Mouse (Mus musculus) liver, postnatal 0 days (tissue): Measurements from ENCODE around the gene Clec2g. TPM values are rescaled to one million over a fixed set of nuclear protein-coding genes. Genes with fewer than 3 reads are reported as not detected.

Source experiments
- ATAC-seq: fragments of 200-750 bp; cut with Nextera tagmentation; 2 replicates; pipeline ENCODE4 v1.8.0; 2017; ENCODE audit warnings: mild to moderate bottlenecking, moderate library complexity
- DNase-seq: peaks from one replicate; pipeline ENCODE4 v3.0.0-alpha.2; 2016
- H3K27ac ChIP-seq: fragments of 300-500 bp; sonication (generic); 2 replicates; pipeline ENCODE4 v1.5.1; 2014; ENCODE audit warnings: antibody characterized with exemption, moderate library complexity, mild to moderate bottlenecking, low read depth
- H3K27me3 ChIP-seq: fragments of 300-500 bp; sonication (generic); 2 replicates; pipeline ENCODE4 v1.6.1; 2014; ENCODE audit warnings: low read length, control low read depth, mixed read lengths; ENCODE audit not compliant: insufficient read depth
- H3K36me3 ChIP-seq: fragments of 300-500 bp; sonication (generic); replicated peaks from 2 replicates; pipeline ENCODE4 v1.6.1; 2014; ENCODE audit warnings: mild to moderate bottlenecking, control low read depth, low read length, moderate library complexity, mixed read lengths; ENCODE audit not compliant: insufficient read depth
- H3K4me1 ChIP-seq: fragments of 300-500 bp; sonication (generic); 2 replicates; pipeline ENCODE4 v1.6.1; 2014; ENCODE audit warnings: antibody characterized with exemption, mild to moderate bottlenecking, control low read depth; ENCODE audit not compliant: insufficient read depth
- H3K4me2 ChIP-seq: fragments of 300-500 bp; sonication (generic); 2 replicates; pipeline ENCODE4 v1.6.1; 2014; ENCODE audit warnings: low read depth, mild to moderate bottlenecking, low read length, moderate library complexity, mixed read lengths
- H3K4me3 ChIP-seq: fragments of 300-500 bp; sonication (generic); 2 replicates; pipeline ENCODE4 v1.5.1; 2014; ENCODE audit warnings: low read depth, low read length
- H3K9ac ChIP-seq: fragments of 300-500 bp; sonication (generic); replicated peaks from 2 replicates; pipeline ENCODE4 v1.6.1; 2014; ENCODE audit warnings: mild to moderate bottlenecking, moderate library complexity
- H3K9me3 ChIP-seq: fragments of 300-500 bp; sonication (generic); 2 replicates; pipeline ENCODE4 v1.6.1; 2016; ENCODE audit warnings: mild to moderate bottlenecking, control low read depth, low read length, mixed read lengths
- CTCF ChIP-seq: sonication (generic); IDR thresholded peaks from 2 replicates; pipeline ENCODE4 v1.5.1; 2016; ENCODE audit warnings: antibody characterized with exemption, low read depth
- EP300 ChIP-seq: IDR thresholded peaks from 2 replicates; pipeline ENCODE4 v1.6.1; 2016; ENCODE audit warnings: antibody characterized with exemption, low read depth, mild to moderate bottlenecking
- WGBS: fragments of 180-500 bp; shearing (Covaris S2); extraction: QIAGEN DNeasy Blood & Tissue Kit; methylation state at CpG from one replicate; pipeline ENCODE4 v1.1.7; 2014; ENCODE audit not compliant: insufficient replicate concordance; 5-methylcytosine and 5-hydroxymethylcytosine counted together
- polyA plus RNA-seq: library from polyadenylated mRNA; unstranded; fragments of >200 nt; fragmentation: Nextera tagmentation; extraction: Ambion mirVana; gene quantifications from 2 replicates; pipeline ENCODE4 v1.2.1, GENCODE M21; 2015

Gene Clec2g
- polyA plus RNA-seq, 1 experiment from 2014 or later, result not detected

DNA sequence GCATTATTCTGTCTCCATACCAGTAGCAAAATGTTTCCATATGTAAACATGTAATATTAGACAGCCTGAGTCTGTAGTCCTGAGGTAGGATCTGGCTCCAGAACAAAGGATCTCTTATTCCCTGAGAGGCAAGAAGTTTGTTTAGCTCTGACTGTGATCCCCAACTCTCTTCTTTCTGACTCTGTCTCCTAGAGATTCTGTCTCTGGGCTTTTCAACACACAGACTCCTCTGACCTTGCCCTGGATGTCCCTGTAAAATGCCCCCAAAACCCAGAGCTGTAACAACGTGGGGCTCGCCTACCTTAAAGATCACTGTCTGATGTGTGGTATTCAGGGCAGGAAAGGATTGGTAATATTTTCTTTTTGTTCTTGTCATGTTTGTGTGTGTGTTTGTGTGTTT, 58.2 kb downstream of the Clec2g start:
- H3K4me3 ChIP-seq, result no peak overlapping the region
- no peak for ATAC-seq
- H3K36me3 ChIP-seq, result no peaks in the 10 kb centered on the region
- 71% methylated on average over 2 of the region's 2 CpGs for WGBS
- H3K4me1 ChIP-seq, result peaks cover 13% of the 10 kb centered on the region
- H3K27ac ChIP-seq, result no peak overlapping the region
- H3K27me3 ChIP-seq, result no peaks in the 10 kb centered on the region
- no peak for DNase-seq
- TF ChIP-seq EP300 (no peak), CTCF (no peak)
- no peaks in the 10 kb centered on the region for H3K9me3 ChIP-seq
- no peak overlapping the region for H3K4me2 ChIP-seq
- no peak overlapping the region for H3K9ac ChIP-seq

DNA sequence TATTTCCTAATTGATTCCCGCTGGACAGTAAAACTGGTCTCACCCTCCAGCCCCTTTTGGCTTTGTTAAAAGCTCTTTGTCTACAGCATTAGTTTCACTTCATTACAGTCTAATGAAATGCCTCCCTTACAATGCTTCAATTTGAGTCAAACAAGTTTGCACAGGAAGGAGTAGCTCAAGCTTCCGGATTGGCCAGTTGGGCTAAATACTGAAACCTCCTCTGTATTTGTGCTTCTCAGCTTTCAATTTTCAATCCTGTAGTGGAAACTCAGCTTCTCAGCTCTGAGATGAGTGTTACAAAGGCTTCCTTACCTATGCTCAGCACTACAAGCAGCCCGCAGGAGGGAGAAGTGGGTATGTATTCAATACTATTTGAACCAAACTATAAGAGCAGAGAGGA, 58.6 kb downstream of the Clec2g start:
- 66% methylated on average over 3 of the region's 3 CpGs for WGBS
- no peak for DNase-seq
- ATAC-seq, result no peak

GRCm38 (mm10) chr6:128993221-128993620, 59.0 kb downstream of the Clec2g start:
- Histone ChIP-seq H3K27ac (no peak overlapping the region), H3K9ac (no peak overlapping the region), H3K9me3 (no peaks in the 10 kb centered on the region), H3K4me1 (peaks cover 14% of the 10 kb centered on the region), H3K4me2 (no peak overlapping the region), H3K27me3 (no peaks in the 10 kb centered on the region), H3K4me3 (no peak overlapping the region), H3K36me3 (no peaks in the 10 kb centered on the region)
- TF ChIP-seq CTCF, result no peak
- no peak for TF ChIP-seq EP300
- WGBS, result 55% methylated on average over 2 of the region's 2 CpGs
- ATAC-seq, result no peak
- no peak for DNase-seq

More for the DNA sequence above, 58.6 kb downstream of the Clec2g start:
- H3K4me1 ChIP-seq, result peaks cover 14% of the 10 kb centered on the region
- no peaks in the 10 kb centered on the region for H3K9me3 ChIP-seq
- TF ChIP-seq EP300 (no peak), CTCF (no peak)
- no peak overlapping the region for H3K4me3 ChIP-seq
- H3K36me3 ChIP-seq, result no peaks in the 10 kb centered on the region
- H3K4me2 ChIP-seq, result no peak overlapping the region
- no peak overlapping the region for H3K9ac ChIP-seq
- H3K27ac ChIP-seq, result no peak overlapping the region
- no peaks in the 10 kb centered on the region for H3K27me3 ChIP-seq

DNA sequence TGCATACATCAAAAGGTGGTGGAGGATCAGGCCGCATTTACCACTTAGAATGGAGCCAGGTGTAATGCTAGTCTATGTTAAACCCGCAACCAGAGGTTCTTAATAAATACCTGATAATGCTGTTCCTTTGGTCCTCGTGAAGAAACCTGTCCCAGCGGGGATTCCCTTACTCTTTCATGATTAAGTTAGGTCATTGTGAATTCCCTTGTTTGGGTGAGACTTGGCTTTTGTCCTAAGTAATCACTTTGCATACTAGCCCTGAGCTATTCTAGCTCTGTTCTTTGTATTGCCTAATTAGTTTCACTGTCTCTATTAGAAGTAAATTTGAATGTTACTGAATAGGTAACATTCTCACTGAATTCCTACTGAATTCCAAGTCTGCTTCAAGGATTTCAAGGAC, 60.2 kb downstream of the Clec2g start:
- H3K9me3 ChIP-seq, result no peaks in the 10 kb centered on the region
- WGBS, result 73% methylated on average over 4 of the region's 4 CpGs
- DNase-seq (no peak), ATAC-seq (no peak)
- no peaks in the 10 kb centered on the region for H3K36me3 ChIP-seq
- H3K4me1 ChIP-seq, result peaks cover 14% of the 10 kb centered on the region
- TF ChIP-seq CTCF, result no peak
- no peak for TF ChIP-seq EP300
- no peak overlapping the region for H3K4me3 ChIP-seq
- no peak overlapping the region for H3K9ac ChIP-seq
- H3K27me3 ChIP-seq, result no peaks in the 10 kb centered on the region
- no peak overlapping the region for H3K4me2 ChIP-seq
- no peak overlapping the region for H3K27ac ChIP-seq

- no peak for TF ChIP-seq CTCF
- TF ChIP-seq EP300, result no peak
- ATAC-seq (no peak), DNase-seq (no peak)
- H3K4me1 ChIP-seq, result peaks cover 14% of the 10 kb centered on the region
- H3K9ac ChIP-seq, result no peak overlapping the region
- 77% methylated on average over 5 of the region's 5 CpGs for WGBS
- H3K27me3 ChIP-seq, result no peaks in the 10 kb centered on the region
- H3K27ac ChIP-seq, result no peak overlapping the region
- no peaks in the 10 kb centered on the region for H3K9me3 ChIP-seq
- H3K4me2 ChIP-seq, result no peak overlapping the region
- no peak overlapping the region for H3K4me3 ChIP-seq
- no peaks in the 10 kb centered on the region for H3K36me3 ChIP-seq
Measured at GRCm38 (mm10) chr6:128994742-128995141, 60.6 kb downstream of the Clec2g start.

- Histone ChIP-seq H3K4me1 (peaks cover 14% of the 10 kb centered on the region), H3K36me3 (no peaks in the 10 kb centered on the region), H3K9me3 (no peaks in the 10 kb centered on the region), H3K27me3 (no peaks in the 10 kb centered on the region), H3K4me3 (no peak overlapping the region), H3K27ac (no peak overlapping the region), H3K9ac (no peak overlapping the region), H3K4me2 (no peak overlapping the region)
- DNase-seq, result no peak
- 0 out of 2 replicates have a peak, but pooled peaks have one; percentile 3 for ATAC-seq
- WGBS, result 78% methylated on average over 7 of the region's 7 CpGs
- no peak for TF ChIP-seq CTCF
- TF ChIP-seq EP300, result no peak
Measured at GRCm38 (mm10) chr6:128995250-128996053, 61.3 kb downstream of the Clec2g start.
